Mouse (Mus musculus) liver, embryonic 13.5 days (tissue): ENCODE measurements around the gene Mrgpre. TPM values are rescaled to one million over a fixed set of nuclear protein-coding genes. Genes with fewer than 3 reads are reported as not detected.
A peak's percentile ranks its signal among the peaks of the same experiment; 100 is the strongest.

ENCODE experiments used
- ATAC-seq: fragments of 200-750 bp; cut with Nextera tagmentation; 2 replicates; pipeline ENCODE4 v1.8.0; 2017; ENCODE audit warnings: low read depth, mild to moderate bottlenecking, moderate number of reproducible peaks, moderate library complexity
- DNase-seq: peaks from one replicate; pipeline ENCODE4 v3.0.0; 2022
- H3K27ac ChIP-seq: fragments of 300-500 bp; sonication (generic); 2 replicates; pipeline ENCODE4 v1.5.1; 2015; ENCODE audit warnings: moderate library complexity, mild to moderate bottlenecking, inconsistent platforms
- H3K27me3 ChIP-seq: fragments of 300-500 bp; sonication (generic); 2 replicates; pipeline ENCODE4 v1.6.1; 2015; ENCODE audit warnings: mild to moderate bottlenecking, inconsistent platforms
- H3K36me3 ChIP-seq: fragments of 300-500 bp; sonication (generic); 2 replicates; pipeline ENCODE4 v1.6.1; 2015; ENCODE audit warnings: mild to moderate bottlenecking, inconsistent platforms
- H3K4me1 ChIP-seq: fragments of 300-500 bp; sonication (generic); replicated peaks from 2 replicates; pipeline ENCODE4 v1.6.1; 2015; ENCODE audit warnings: inconsistent platforms
- H3K4me2 ChIP-seq: fragments of 300-500 bp; sonication (generic); 2 replicates; pipeline ENCODE4 v1.6.1; 2015; ENCODE audit warnings: inconsistent platforms, mild to moderate bottlenecking, moderate library complexity
- H3K4me3 ChIP-seq: fragments of 300-500 bp; sonication (generic); replicated peaks from 2 replicates; pipeline ENCODE4 v1.5.1; 2015; ENCODE audit warnings: mild to moderate bottlenecking, inconsistent platforms
- H3K9ac ChIP-seq: fragments of 300-500 bp; sonication (generic); 2 replicates; pipeline ENCODE4 v1.6.1; 2015; ENCODE audit warnings: mild to moderate bottlenecking, inconsistent platforms
- H3K9me3 ChIP-seq: fragments of 300-500 bp; sonication (generic); replicated peaks from 2 replicates; pipeline ENCODE4 v1.6.1; 2016; ENCODE audit warnings: inconsistent platforms
- WGBS: fragments of 180-500 bp; shearing (Covaris S2); methylation state at CpG from one replicate; pipeline ENCODE4 v1.1.7; 2015; ENCODE audit not compliant: insufficient replicate concordance; 5-methylcytosine and 5-hydroxymethylcytosine counted together
- polyA plus RNA-seq: library from polyadenylated mRNA; unstranded; fragments of >200 nt; fragmentation: Nextera tagmentation; extraction: Ambion mirVana; gene quantifications from 2 replicates; pipeline ENCODE4 v1.2.1, GENCODE M21; 2015

Mrgpre gene
- polyA plus RNA-seq = 0.17 and 0.28 TPM in 2 replicates

- 5% methylated on average over 20 of the region's 21 CpGs for WGBS
- Histone ChIP-seq H3K4me3 (peak within 1 kb of the TSS; percentile 41), H3K36me3 (no peaks in the 10 kb centered on the region), H3K4me2 (peak within 1 kb of the TSS; percentile 56), H3K9ac (0 out of 2 replicates have a peak within 1 kb of the TSS, but pooled peaks have one; percentile 3), H3K4me1 (peaks cover 12% of the 10 kb centered on the region), H3K27ac (no peak within 1 kb of the TSS), H3K9me3 (no peaks in the 10 kb centered on the region), H3K27me3 (peaks cover 22% of the 10 kb centered on the region)
- DNase-seq = no peak
- peak; percentile 46 for ATAC-seq
Observed at GRCm38 (mm10) chr7:143783996-143784829, at the start of gene Mrgpre. Mrgpre (minus strand) TSS chr7:143784500.

GRCm38 (mm10) chr7:143833581-143834190 is 49.4 kb upstream of the Mrgpre start:
- Histone ChIP-seq H3K9ac (no peak overlapping the region), H3K36me3 (peaks cover 28% of the 10 kb centered on the region; the same call in 1 of the 2 replicates), H3K4me3 (no peak overlapping the region), H3K27ac (peak overlapping the region; percentile 34), H3K4me1 (peaks cover 56% of the 10 kb centered on the region), H3K4me2 (no peak overlapping the region), H3K27me3 (no peaks in the 10 kb centered on the region), H3K9me3 (no peaks in the 10 kb centered on the region)
- WGBS = 54% methylated on average over 6 of the region's 6 CpGs
- no peak for DNase-seq
- no peak for ATAC-seq

DNA sequence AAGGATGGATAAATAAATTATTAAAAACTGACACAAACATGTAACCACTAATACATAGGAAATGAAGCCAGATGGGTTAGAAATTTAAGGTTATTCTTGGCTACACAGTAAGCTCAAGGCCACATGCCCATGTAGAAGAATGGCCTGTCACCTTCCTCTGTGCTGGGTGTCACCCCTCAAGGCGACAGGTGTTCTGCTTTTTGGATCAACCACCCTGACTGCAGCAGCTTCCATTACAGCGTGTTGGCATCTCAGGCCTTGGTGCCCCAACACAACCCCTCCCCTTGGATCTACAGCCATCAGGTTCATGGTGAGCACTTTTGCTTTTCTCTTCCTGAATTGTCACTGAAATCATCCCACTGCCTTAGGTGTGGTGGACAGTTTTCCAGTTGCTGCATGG is 48.3 kb upstream of the Mrgpre start:
- Histone ChIP-seq H3K9ac (no peak overlapping the region), H3K36me3 (peaks cover 17% of the 10 kb centered on the region; the same call in 1 of the 2 replicates), H3K27ac (0 out of 2 replicates have a peak overlapping the region, but pooled peaks have one; percentile 34), H3K4me2 (no peak overlapping the region), H3K9me3 (no peaks in the 10 kb centered on the region), H3K27me3 (no peaks in the 10 kb centered on the region), H3K4me3 (no peak overlapping the region), H3K4me1 (peaks cover 56% of the 10 kb centered on the region)
- WGBS = 71% methylated on average over 2 of the region's 2 CpGs
- no peak for ATAC-seq
- DNase-seq = no peak

- DNase-seq = no peak
- WGBS = 65% methylated on average over 8 of the region's 8 CpGs
Observed at GRCm38 (mm10) chr7:143832196-143832595, 47.9 kb upstream of the Mrgpre start.

DNA sequence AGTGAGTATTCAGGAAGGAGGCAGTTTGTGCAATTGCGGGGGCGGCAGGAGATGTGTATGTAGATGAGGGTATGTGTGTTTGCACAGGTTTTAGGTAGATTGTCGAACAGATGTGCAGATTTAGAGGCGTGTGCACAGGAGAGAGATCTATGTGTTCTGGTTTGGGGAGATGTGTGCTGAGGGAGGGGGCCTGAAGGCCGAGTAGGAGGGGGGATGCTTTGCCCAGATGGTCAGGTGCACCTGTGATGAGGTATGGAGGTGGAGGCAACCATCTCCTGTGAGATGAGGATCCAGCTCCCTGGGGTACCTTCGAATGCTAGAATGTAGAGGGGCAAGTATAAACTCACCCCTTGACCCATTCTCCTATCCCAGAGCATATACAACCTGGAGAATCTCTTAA is 46.1 kb upstream of the Mrgpre start:
- peaks cover 53% of the 10 kb centered on the region for H3K4me1 ChIP-seq
- H3K36me3 ChIP-seq = 0 out of 2 replicates have a peak, but pooled peaks cover 4% of the 10 kb centered on the region
- DNase-seq (no peak), ATAC-seq (no peak)
- H3K27ac ChIP-seq = peak overlapping the region; percentile 57; the same call in 1 of the 2 replicates
- no peaks in the 10 kb centered on the region for H3K9me3 ChIP-seq
- H3K9ac ChIP-seq = peak overlapping the region; percentile 75
- WGBS = 13% methylated on average over 6 of the region's 6 CpGs
- peak overlapping the region; percentile 88 for H3K4me2 ChIP-seq
- no peaks in the 10 kb centered on the region for H3K27me3 ChIP-seq
- peak overlapping the region; percentile 79 for H3K4me3 ChIP-seq

More at GRCm38 (mm10) chr7:143832196-143832595, 47.9 kb upstream of the Mrgpre start:
- H3K9me3 ChIP-seq = no peaks in the 10 kb centered on the region
- H3K27ac ChIP-seq = no peak overlapping the region
- H3K9ac ChIP-seq = no peak overlapping the region
- H3K27me3 ChIP-seq = no peaks in the 10 kb centered on the region
- no peak overlapping the region for H3K4me3 ChIP-seq
- H3K36me3 ChIP-seq = 0 out of 2 replicates have a peak, but pooled peaks cover 13% of the 10 kb centered on the region
- H3K4me1 ChIP-seq = peaks cover 56% of the 10 kb centered on the region
- no peak for ATAC-seq
- peak overlapping the region; percentile 10; the same call in 1 of the 2 replicates for H3K4me2 ChIP-seq

DNA sequence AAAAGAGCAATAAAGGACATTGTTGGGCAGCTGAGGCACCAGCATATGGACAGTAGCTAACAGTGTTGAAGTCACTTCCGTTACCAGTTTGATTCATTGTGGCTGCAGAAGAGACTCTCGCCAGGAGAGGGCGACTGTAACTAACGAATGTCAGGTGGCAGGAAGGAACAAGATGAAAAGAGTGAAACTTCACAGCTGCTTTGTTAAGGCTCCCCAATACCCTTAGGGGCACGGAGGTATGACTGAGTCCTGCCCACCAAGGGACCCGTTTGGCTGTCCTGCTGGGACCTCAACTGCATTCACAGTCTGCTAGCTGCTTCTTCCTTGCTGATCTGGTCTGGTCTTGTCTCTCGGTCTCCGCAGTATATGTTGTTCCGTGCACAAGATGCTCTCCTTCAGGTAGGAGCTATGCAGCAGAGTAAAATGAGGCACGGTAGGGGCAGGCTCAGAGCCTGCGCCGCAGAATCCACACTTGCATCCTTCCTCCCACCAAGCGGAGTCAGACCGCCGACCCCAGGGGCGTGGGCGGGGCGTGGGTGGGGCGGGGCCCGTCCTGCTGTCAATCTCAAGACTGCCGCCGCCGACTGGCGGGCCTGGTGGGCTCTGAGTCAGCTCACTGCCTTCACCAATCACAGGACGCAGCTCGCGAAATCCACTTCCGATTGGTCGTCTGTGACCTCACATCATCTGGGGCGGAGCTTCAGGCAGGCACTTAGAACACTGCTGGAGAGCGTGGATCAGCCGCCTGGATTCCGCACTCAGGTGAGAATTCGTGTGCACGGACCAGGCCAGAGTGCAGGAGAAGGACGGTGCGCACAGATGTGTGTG is 45.4 kb upstream of the Mrgpre start:
- ATAC-seq (peak; percentile 96), DNase-seq (peak; percentile 94)
- no peaks in the 10 kb centered on the region for H3K9me3 ChIP-seq
- peak overlapping the region; percentile 79 for H3K4me3 ChIP-seq
- 0 out of 2 replicates have a peak, but pooled peaks cover 4% of the 10 kb centered on the region for H3K36me3 ChIP-seq
- H3K27me3 ChIP-seq = no peaks in the 10 kb centered on the region
- peak overlapping the region; percentile 88 for H3K4me2 ChIP-seq
- peak overlapping the region; percentile 84 for H3K9ac ChIP-seq
- peak overlapping the region; percentile 89 for H3K27ac ChIP-seq
- H3K4me1 ChIP-seq = peaks cover 46% of the 10 kb centered on the region
- under 1% methylated on average over 37 of the region's 37 CpGs for WGBS

DNA sequence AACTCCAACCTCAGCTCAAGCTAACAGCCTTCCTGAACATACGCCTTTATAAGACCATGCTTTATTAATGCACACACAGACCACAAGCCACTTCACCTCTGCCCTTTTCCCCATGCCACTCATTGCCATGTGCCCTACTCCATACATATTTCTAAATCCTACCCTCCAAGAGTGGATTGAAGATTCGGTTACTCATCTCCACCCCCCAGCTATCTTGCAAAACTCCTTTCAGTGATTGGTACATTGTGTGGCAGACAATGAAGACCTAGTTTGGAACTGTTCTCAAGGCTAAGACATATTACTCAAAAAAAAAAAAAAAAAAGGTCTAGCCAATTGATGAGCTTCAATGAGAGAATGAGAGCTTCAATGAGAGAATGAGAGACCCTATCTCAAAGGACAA is 42.7 kb upstream of the Mrgpre start:
- 70% methylated on average over 2 of the region's 2 CpGs for WGBS
- no peaks in the 10 kb centered on the region for H3K36me3 ChIP-seq

DNA sequence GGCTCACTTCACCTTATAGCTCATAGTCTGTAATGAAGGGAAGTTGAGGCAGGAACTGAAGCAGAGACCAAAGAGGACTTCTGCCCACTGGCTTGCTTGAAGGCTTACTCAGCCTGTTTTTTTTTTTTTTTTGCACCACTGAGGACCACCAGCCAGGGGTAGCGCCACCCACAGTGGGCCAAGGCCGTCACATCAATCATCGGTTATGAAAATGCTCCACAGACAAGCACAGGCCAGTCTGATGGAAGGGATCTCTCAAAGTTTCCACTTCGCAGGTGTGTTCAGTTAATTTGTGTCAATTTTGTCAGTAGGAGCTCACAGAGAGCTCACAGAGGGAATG is 38.9 kb upstream of the Mrgpre start:
- H3K36me3 ChIP-seq = peaks cover 9% of the 10 kb centered on the region
- ATAC-seq = peak; percentile 4
- H3K27ac ChIP-seq = peak overlapping the region; percentile 77
- no peaks in the 10 kb centered on the region for H3K9me3 ChIP-seq
- 71% methylated on average over 4 of the region's 4 CpGs for WGBS
- DNase-seq = no peak
- peak overlapping the region; percentile 71 for H3K4me3 ChIP-seq
- H3K4me2 ChIP-seq = peak overlapping the region; percentile 85
- peaks cover 24% of the 10 kb centered on the region for H3K4me1 ChIP-seq
- no peaks in the 10 kb centered on the region for H3K27me3 ChIP-seq
- H3K9ac ChIP-seq = peak overlapping the region; percentile 72

More for the DNA sequence above, 42.7 kb upstream of the Mrgpre start:
- Histone ChIP-seq H3K27me3 (no peaks in the 10 kb centered on the region), H3K9me3 (no peaks in the 10 kb centered on the region), H3K27ac (no peak overlapping the region), H3K4me2 (no peak overlapping the region), H3K9ac (no peak overlapping the region), H3K4me1 (peaks cover 33% of the 10 kb centered on the region), H3K4me3 (no peak overlapping the region)
- no peak for DNase-seq
- ATAC-seq = no peak

- Histone ChIP-seq H3K27me3 (no peaks in the 10 kb centered on the region), H3K27ac (peak within 1 kb of the TSS; percentile 77), H3K9me3 (no peaks in the 10 kb centered on the region), H3K4me1 (peaks cover 24% of the 10 kb centered on the region), H3K4me2 (peak within 1 kb of the TSS; percentile 85), H3K36me3 (peaks cover 11% of the 10 kb centered on the region), H3K9ac (peak within 1 kb of the TSS; percentile 78), H3K4me3 (peak within 1 kb of the TSS; percentile 71)
- WGBS = 1% methylated on average over 40 of the region's 40 CpGs
- ATAC-seq (peak; percentile 97), DNase-seq (peak; percentile 98)
Observed at GRCm38 (mm10) chr7:143822375-143823265, 38.3 kb upstream of the Mrgpre start, which contains the start of the genes Nadsyn1 and Dhcr7. Nadsyn1 (minus strand) TSS chr7:143822849. Dhcr7 (plus strand) TSS chr7:143823145.

DNA sequence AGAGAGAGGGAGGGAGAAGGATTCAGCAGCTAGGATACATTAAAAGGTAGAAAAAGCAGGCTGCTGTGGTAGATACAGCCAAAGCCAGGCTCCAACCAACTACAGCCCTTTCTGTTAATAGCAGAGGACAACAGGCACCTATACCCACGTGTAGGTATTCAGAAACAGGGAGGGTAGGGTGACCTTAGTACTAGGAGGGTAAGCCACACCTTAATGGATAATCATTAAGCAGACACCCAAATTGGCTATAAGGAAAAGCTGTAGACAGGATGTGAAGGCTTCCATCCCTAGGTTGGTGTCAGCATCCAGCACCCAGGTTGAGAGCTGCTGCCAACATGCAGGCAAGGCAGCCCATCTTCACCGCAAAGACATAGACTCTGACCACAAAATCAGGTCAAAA is 36.9 kb upstream of the Mrgpre start:
- peak overlapping the region; percentile 85 for H3K4me2 ChIP-seq
- H3K27ac ChIP-seq = no peak overlapping the region; the same call in 1 of the 2 replicates
- WGBS = 68% methylated on average over 2 of the region's 2 CpGs
- DNase-seq (no peak), ATAC-seq (no peak)
- H3K27me3 ChIP-seq = no peaks in the 10 kb centered on the region
- H3K36me3 ChIP-seq = peaks cover 20% of the 10 kb centered on the region
- H3K9ac ChIP-seq = no peak overlapping the region
- 0 out of 2 replicates have a peak overlapping the region, but pooled peaks have one; percentile 71 for H3K4me3 ChIP-seq
- H3K9me3 ChIP-seq = no peaks in the 10 kb centered on the region
- H3K4me1 ChIP-seq = peaks cover 24% of the 10 kb centered on the region
